Mouse (Mus musculus) lung, postnatal 14 days (tissue): ENCODE data around the gene Slc4a1.
"Not testable (repeated sequence)": the region's sequence is repeated elsewhere in the genome, so short reads cannot be mapped to it uniquely, and the experiment has no call there.

Source experiments
- DNase-seq: peaks from one replicate; pipeline ENCODE4 v3.0.0; 2021

Slc4a1 gene

GRCm38 (mm10) chr11:102366103-102366502 lies at the start of gene Slc4a1:
Gene Slc4a1 (minus strand): TSS chr11:102366203.
- not testable (repeated sequence) for DNase-seq

GRCm38 (mm10) chr11:102415034-102415802 lies 49.2 kb upstream of the Slc4a1 start:
- no peak for DNase-seq

DNA sequence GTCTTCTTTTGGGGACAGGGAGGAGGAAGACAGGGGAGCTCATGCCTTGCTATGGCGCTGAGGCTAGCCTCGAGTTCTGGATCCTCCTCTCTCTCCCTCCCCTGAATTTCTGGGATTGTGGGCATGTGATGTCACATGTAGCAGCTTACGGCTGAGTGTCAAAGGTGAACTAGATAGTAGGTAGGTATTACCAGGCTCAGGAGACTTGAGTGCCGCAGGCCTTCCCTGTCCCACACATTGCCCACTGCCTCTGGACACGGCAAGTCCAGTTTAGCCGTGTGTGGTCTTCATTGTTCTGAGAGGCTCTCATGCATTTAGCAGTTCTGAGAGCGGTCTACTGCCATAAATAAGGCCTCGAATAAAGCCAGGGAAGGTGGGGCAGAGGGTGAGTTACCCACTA lies 47.1 kb upstream of the Slc4a1 start:
- DNase-seq = no peak

GRCm38 (mm10) chr11:102411704-102412103 lies 45.7 kb upstream of the Slc4a1 start:
- DNase-seq = peak; percentile 96

DNA sequence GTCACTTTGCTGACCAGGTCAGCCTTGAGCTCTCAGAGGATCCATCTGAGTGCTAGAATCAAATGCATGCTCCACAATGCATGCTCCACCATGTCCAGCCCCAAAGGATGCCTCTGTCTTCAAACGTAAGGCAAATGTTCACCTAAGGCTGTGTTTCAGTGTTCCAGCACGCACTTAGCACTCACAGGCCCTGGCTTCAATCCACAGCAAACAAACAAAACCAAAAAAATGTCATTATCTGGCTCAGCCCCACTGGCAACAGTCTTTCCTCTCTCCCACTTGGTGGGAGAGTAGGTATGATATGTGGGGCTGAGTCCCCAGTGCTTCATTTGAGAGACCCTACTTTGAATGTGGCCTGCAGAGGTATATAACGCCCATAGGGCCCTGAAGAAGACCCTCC lies 45.1 kb upstream of the Slc4a1 start:
- DNase-seq = no peak

DNA sequence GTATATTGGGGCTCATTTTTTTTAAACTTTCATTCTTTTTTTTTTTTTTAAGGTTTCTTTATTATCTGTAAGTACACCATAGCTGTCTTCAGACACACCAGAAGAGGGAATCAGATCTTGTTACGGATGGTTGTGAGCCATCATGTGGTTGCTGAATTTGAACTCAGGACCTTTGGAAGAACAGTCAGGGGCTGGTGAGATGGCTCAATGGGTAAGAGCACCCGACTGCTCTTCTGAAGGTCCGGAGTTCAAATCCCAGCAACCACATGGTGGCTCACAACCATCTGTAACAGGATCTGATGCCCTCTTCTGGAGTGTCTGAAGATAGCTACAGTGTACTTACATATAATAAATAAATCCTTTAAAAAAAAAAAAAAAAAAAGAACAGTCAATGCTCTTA lies 44.3 kb upstream of the Slc4a1 start:
- DNase-seq = not testable (repeated sequence)

DNA sequence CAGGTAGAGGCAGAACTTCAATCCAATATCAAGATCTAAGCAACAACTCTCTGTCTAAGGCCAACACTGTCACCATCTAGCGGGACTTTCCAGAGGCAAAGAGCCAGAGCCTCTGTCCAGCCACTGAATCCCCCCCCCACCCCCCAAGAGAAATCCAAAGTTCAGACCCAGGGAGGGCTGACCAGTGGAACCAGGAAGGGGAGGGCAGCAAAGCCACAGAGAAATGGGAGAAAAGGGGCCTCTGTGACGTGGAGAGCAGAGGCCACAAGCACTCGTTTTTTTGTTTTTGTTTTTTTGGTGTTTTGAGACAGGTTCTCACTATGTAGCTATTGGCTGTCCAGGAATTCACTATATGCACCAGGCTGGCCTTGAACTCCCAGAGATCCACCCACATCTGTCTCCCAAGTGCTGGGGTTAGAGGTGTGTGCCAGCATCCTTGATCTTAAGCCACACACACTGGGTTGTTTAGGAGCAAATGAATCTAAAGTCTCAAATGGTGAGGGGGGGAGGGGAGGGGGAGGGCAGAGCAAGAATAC lies 43.9 kb upstream of the Slc4a1 start:
- no peak for DNase-seq

DNA sequence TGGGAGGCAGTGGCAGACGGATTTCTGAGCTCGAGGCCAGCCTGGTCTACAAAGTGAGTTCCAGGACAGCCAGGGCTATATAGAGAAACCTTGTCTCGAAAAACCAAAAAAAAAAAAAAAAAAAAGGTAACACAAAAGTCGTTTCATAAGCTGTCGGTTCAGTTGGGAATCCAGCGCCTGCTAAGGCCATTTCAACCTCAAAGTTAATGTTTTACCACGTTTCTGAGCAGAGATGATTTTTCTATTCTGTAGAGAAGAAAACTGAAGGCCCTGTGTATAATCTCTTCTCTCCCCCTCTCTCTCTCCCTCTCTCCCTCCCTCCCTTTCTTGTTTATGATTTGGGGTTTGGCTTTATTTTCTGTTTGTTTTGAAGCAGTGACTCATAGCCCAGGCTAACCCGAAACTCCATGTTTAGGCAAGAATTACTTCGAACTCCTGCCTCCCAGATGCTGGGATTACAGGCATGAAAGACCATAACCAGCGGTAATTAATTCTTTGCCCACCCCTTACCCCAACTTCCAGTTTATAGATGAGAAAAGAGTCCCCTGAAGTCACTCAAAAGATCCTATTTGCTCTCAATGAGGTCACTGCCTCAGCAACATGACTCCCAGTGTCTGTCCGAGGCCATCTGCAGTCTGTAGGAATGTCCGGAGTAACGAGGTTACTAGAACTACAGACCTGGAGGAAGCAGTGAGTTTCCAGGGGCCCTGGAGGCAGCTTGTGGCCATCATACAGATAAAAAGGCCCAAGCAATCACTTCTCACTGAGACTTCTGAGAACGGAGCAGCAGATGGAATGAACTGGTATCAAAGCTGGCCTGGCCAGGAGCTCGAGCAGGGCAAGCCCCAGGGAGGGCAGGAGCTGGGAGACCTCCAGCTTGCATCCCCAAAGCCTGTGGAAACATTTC lies 43.1 kb upstream of the Slc4a1 start:
- DNase-seq = no peak

- DNase-seq = peak; percentile 97
These were observed 42.4 kb upstream of the Slc4a1 start for GRCm38 (mm10) chr11:102408344-102408876.

DNA sequence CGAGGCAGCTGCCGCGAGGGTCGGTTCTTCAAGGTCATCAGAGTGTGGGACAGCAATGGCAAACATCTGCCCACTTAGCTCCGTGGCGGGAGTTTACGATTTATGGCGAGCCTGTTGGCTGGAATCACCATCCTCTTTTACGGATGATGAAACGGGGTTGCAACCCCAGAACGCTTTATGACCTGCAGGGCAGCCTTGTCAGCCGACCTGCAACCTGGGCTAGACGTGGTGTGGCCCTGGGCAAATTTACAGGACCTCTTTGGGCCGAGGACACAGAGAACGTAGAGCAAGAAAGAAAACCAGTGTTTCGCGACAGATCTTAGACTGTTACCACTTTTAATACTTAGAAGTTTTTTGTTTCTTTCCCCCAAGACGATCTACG lies 41.8 kb upstream of the Slc4a1 start, which contains the start of gene Slc25a39:
TSS of gene Slc25a39 (minus strand) at position 113 of the 382 bp plus-strand sequence.
- no peak for DNase-seq

DNA sequence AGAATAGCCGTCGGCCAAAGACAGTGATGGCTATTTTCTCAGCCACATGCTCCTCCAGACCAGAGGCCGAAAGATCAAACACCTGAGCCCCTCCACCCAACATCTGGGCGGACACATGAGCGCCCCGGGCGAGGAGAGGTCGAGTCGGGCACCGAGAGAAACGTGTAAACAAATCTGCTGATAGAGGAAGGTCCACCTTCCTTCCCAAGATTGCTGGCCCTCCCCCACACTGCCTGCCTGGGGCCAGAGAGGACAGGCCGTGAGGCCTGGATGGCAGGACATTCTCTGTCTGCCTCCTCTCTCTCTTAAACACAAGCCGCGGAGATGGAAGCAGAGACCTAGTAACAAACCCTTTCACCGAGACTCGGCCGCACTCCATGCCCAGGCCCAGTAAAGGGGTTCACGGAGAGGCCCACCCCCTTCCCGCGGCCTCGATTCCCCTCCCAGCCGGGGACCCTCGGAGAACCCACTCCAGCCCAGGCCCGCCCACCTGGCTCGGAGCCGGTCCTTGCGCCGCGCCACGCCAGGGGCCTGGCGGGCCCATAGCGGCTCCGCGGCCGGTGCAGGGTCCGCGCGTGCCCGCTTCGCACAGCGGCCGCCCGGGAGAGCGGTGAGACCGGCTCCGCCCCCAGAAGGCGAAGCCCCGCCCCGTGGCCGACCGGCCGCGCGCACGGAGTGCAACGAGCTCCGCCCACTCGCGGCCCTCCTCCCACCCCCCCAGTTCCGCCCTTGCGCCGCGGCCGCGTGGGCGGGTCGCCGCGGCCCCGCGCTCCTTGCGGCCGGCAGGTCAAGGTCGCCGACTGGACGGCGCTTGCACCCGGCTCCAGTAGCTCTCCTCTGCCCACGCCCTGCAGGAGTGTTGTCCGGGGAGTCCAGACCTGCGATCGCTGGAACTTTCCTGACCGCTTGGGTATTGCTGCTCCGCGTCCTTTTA lies 41.2 kb upstream of the Slc4a1 start:
- peak; percentile 94 for DNase-seq

DNA sequence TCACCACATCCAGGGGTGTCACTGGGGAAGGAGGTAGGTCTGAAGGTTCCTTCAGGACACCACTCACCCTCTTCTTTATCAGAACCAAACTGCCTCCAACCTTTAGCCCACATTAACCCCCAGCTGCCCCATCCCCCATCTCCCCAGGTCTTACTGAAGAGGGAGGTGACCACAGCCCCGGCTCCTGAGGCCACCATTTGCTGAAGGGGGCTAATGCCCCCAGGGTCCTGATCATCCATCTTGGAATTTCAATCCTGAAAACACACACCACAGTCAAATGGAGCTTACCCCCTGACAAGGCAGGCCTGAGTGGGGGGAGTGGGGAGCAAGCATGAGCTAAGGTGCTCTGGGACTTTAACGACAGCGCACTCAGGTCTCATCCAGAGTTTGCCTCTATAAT lies 40.4 kb upstream of the Slc4a1 start:
- DNase-seq = no peak

DNA sequence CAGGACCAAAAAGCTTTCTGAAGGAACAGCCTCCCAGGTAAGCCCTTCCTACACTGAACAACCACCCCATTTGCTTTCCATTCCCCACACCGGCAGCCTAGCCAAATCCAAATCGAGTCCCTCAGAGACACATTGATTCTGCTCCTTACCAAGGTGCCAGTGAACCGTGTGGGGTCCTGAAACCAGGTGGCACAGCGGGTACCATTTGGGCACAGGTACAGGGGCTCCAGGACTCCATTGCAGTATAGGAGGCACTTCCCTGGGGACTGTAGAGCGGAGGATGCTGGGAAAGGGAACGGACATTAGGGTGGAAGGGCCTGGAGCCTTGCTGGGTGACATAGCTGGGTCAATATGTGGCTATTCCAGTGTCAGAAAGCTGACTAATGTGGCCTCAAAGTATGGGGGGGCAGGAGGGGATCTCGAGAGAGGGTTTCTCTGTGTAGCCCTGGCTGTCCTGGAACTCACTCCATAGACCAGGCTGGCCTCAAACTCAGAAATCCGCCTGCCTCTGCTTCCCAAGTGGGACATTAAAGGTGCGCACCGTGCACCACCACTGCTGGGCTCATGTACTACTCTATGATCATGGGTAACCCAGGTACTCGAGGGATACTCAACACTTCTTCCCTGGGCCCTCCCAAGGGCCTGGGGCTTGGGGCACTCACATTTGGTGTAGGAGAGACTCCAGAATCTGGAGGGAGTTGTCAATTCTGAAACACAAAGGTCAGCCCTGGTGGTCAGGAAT lies 39.7 kb upstream of the Slc4a1 start:
- no peak for DNase-seq

DNA sequence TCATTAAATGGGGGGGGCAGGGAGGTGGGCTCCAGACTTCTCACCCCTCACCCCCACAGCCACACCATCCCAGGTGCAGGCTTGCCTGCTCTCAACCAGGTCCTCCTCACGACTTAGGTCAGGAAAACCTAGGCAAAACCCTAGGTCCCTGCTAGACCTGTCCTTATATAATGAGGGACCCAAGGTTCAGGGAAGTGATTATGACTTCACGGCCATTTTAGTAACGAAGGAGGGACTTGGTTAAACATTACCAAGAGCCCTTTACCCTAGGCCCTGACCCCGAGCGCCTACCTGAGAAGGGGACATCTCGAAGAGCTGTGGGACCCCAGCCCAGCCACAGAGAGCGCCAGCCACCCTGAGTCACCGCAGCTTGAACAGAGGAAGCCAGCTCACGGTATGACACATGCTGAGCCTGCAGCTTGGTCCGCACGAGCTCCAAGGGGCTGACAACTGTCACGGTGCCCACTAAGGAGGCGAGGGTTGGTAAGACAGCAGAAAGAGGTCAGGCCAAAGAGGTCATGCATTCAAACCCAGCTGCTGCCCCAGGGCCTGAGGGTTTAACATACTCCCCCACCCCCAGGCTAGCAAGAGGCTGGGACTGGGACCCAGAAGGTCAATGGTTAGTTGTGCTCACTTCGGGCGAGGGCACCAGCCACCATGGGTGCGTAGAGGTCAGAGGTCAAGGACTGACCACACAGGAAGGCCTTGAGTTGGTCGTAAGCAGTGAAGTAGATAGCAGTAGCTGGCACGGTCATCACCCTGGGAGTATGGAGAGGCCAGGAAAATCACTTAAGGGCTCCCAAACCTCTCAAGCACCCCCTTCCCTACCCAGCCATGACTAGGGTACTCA lies 38.4 kb upstream of the Slc4a1 start:
- no peak for DNase-seq

DNA sequence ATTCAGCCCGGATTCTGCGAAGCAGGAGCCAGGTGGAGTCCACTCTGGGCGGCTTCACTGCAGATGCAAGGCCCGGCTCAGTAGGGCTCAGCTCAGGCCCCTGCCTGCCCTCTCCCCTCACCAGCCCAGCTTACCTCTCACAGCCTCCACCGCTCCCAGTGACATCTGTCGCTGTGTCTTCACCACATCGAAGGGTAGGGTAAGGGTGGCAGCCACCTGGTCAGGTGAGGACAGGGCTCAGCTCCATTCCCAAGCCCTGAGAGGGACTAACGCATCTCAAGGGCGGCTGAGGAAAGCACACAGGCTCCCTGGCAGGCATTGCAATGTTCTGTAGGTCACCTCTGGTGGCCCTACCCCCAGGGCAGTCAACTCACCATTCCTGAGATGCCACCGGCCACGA lies 37.7 kb upstream of the Slc4a1 start:
- no peak for DNase-seq

DNA sequence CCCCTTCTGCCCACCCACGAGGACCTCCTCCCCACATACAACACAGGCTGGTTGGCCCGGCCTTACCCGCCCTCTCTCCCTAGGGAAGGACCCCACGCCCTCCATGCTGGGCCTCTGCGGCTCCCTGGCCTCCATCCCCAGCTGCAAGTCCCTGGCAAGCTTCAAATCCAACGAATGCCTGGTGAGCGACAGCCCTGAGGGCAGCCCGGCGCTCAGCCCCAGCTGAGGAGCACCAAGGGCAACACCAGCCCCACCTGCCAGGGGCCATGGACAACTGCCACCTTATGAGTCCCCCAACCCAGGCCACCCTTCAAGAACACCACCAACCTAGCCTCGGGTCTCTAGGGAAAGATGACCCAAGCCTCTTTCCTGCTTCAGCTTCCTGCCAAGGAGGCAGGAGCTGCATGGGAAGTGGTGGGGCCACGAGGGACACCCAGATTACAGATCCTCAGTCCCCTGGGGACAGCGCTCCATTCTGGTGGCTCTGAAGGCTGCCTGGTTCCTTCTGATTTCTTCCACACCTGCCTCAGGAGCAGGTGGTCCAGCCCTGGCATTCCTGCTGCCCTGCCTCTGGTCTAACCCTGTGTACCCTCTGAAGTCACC lies 36.0 kb upstream of the Slc4a1 start:
- no peak for DNase-seq

DNA sequence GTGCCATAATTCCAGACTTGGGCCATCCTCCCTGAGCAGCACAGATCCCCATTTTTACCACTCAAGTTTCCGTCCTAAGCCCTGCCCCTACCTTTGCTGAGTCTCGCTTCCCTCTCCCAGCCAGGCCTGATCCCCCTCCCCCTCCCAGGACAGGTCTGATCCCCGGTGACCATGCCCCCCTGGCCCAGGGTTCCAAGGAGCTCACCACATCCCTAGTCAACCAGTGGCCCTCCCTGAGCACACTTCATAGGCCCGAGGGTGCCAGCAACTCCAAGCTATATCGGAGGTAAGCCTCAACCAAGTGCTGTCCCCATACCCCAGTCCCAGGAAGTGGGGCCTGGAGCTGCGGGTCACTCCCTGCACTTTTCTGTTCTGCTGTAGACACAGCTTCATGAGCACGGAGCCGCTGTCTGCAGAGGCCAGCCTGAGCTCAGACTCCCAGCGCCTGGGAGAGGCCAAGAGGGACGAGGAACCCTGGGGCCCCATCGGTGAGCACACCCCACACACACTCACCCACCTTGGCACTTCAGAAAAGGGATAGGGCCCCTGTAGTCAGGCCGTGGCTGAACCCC lies 34.6 kb upstream of the Slc4a1 start:
- no peak for DNase-seq

GRCm38 (mm10) chr11:102399610-102400072 lies 33.6 kb upstream of the Slc4a1 start:
- no peak for DNase-seq

DNA sequence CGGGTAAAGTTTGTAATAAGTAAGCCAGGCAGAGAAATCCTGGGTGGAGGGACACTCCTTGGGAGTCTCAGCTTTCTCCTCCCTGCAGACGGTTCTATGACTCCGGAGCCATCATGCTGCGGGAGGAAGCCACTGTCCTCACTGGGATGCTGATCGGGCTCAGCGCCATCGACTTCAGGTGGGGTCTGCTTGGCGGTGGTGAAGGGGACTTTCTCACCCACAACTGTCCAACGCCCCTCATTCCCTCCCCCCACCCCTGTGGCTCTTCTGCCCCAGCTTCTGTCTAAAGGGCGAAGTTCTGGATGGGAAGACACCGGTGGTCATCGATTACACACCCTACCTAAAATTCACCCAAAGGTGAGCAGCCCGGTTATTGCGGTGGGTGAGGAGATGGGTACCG lies 33.1 kb upstream of the Slc4a1 start:
- DNase-seq = no peak
